Mouse (Mus musculus): ENCODE results near the gene Phf20. TPM values are rescaled to one million over a fixed set of nuclear protein-coding genes. Genes with fewer than 3 reads are reported as not detected.
A peak's percentile ranks its signal among the peaks of the same experiment; 100 is the strongest.

Phf20 gene
- polyA plus RNA-seq (2016; fragmentation: Nextera tagmentation; extraction: Ambion mirVana): 45.5 and 51.6 TPM in 2 replicates

GRCm38 (mm10) chr2:156196302-156197128 is at the start of gene Phf20:
Gene Phf20, plus strand, starts transcription at chr2:156196466.
- Histone ChIP-seq H3K9me3 (no peaks in the 10 kb centered on the region), H3K36me3 (peaks cover 14% of the 10 kb centered on the region), H3K27ac (peak within 1 kb of the TSS; percentile 98), H3K4me3 (peak within 1 kb of the TSS; percentile 85), H3K27me3 (ENCODE audit: insufficient read depth, poor library complexity, severe bottlenecking) (no peaks in the 10 kb centered on the region), H3K4me1 (peaks cover 18% of the 10 kb centered on the region)
- peak; percentile 99 for DNase-seq (ENCODE audit: low spot score)
- WGBS: under 1% methylated on average over 88 of the region's 88 CpGs

- no peaks in the 10 kb centered on the region for H3K27me3 ChIP-seq (ENCODE audit: insufficient read depth, poor library complexity, severe bottlenecking)
- peaks cover 58% of the 10 kb centered on the region for H3K36me3 ChIP-seq
- no peak for DNase-seq (ENCODE audit: low spot score)
- H3K4me3 ChIP-seq: no peak overlapping the region
- 94% methylated on average over 3 of the region's 3 CpGs for WGBS
- H3K27ac ChIP-seq: no peak overlapping the region
- peaks cover 9% of the 10 kb centered on the region; the same call in 1 of the 2 replicates for H3K4me1 ChIP-seq
- no peaks in the 10 kb centered on the region for H3K9me3 ChIP-seq
These were observed 48.9 kb upstream of the Phf20 start for GRCm38 (mm10) chr2:156147316-156147915.

- Histone ChIP-seq H3K27ac (no peak overlapping the region), H3K4me1 (no peaks in the 10 kb centered on the region), H3K36me3 (peaks cover 97% of the 10 kb centered on the region), H3K27me3 (ENCODE audit: insufficient read depth, poor library complexity, severe bottlenecking) (no peaks in the 10 kb centered on the region), H3K4me3 (no peak overlapping the region), H3K9me3 (no peaks in the 10 kb centered on the region)
- no peak for DNase-seq (ENCODE audit: low spot score)
These were observed 44.7 kb upstream of the Phf20 start for GRCm38 (mm10) chr2:156151538-156151937.

- DNase-seq (ENCODE audit: low spot score): no peak
- H3K36me3 ChIP-seq: peaks cover 97% of the 10 kb centered on the region
- no peaks in the 10 kb centered on the region for H3K4me1 ChIP-seq
- no peaks in the 10 kb centered on the region for H3K9me3 ChIP-seq
- no peak overlapping the region for H3K4me3 ChIP-seq
- 98% methylated on average over 1 of the region's 1 CpGs for WGBS
- no peak overlapping the region for H3K27ac ChIP-seq
- no peaks in the 10 kb centered on the region for H3K27me3 ChIP-seq (ENCODE audit: insufficient read depth, poor library complexity, severe bottlenecking)
These were observed 30.8 kb upstream of the Phf20 start for GRCm38 (mm10) chr2:156165478-156165877.

- Histone ChIP-seq H3K27me3 (ENCODE audit: insufficient read depth, poor library complexity, severe bottlenecking) (no peaks in the 10 kb centered on the region), H3K9me3 (no peaks in the 10 kb centered on the region)
- WGBS: 91% methylated on average over 5 of the region's 5 CpGs
These were observed 29.7 kb upstream of the Phf20 start for GRCm38 (mm10) chr2:156166557-156166956.

GRCm38 (mm10) chr2:156177079-156177478 is 19.2 kb upstream of the Phf20 start:
- Histone ChIP-seq H3K27ac (no peak overlapping the region), H3K4me1 (peaks cover 21% of the 10 kb centered on the region), H3K27me3 (ENCODE audit: insufficient read depth, poor library complexity, severe bottlenecking) (no peaks in the 10 kb centered on the region), H3K36me3 (peaks cover 66% of the 10 kb centered on the region), H3K9me3 (no peaks in the 10 kb centered on the region), H3K4me3 (no peak overlapping the region)
- no peak for DNase-seq (ENCODE audit: low spot score)
- WGBS: 86% methylated on average over 6 of the region's 6 CpGs

More at GRCm38 (mm10) chr2:156166557-156166956, 29.7 kb upstream of the Phf20 start:
- H3K27ac ChIP-seq: no peak overlapping the region
- DNase-seq (ENCODE audit: low spot score): no peak
- H3K4me1 ChIP-seq: no peaks in the 10 kb centered on the region
- peaks cover 96% of the 10 kb centered on the region for H3K36me3 ChIP-seq
- no peak overlapping the region for H3K4me3 ChIP-seq

- H3K27ac ChIP-seq: no peak overlapping the region
- peak overlapping the region; percentile 96 for H3K4me3 ChIP-seq
- H3K4me1 ChIP-seq: peaks cover 21% of the 10 kb centered on the region
- no peaks in the 10 kb centered on the region for H3K27me3 ChIP-seq (ENCODE audit: insufficient read depth, poor library complexity, severe bottlenecking)
- peaks cover 60% of the 10 kb centered on the region for H3K36me3 ChIP-seq
- 79% methylated on average over 7 of the region's 7 CpGs for WGBS
- no peak for DNase-seq (ENCODE audit: low spot score)
- no peaks in the 10 kb centered on the region for H3K9me3 ChIP-seq
These were observed 18.6 kb upstream of the Phf20 start for GRCm38 (mm10) chr2:156177651-156178050.

- Histone ChIP-seq H3K36me3 (peaks cover 45% of the 10 kb centered on the region), H3K27me3 (ENCODE audit: insufficient read depth, poor library complexity, severe bottlenecking) (no peaks in the 10 kb centered on the region), H3K4me1 (peaks cover 21% of the 10 kb centered on the region), H3K9me3 (no peaks in the 10 kb centered on the region), H3K27ac (peak overlapping the region; percentile 100), H3K4me3 (peak overlapping the region; percentile 96)
- under 1% methylated on average over 47 of the region's 47 CpGs for WGBS
- peak; percentile 91 for DNase-seq (ENCODE audit: low spot score)
These were observed 17.0 kb upstream of the Phf20 start for GRCm38 (mm10) chr2:156179046-156179795.

GRCm38 (mm10) chr2:156179796-156180093 is 16.5 kb upstream of the Phf20 start:
- DNase-seq (ENCODE audit: low spot score): no peak
- H3K27ac ChIP-seq: peak overlapping the region; percentile 100
- H3K36me3 ChIP-seq: peaks cover 39% of the 10 kb centered on the region
- H3K4me1 ChIP-seq: peaks cover 21% of the 10 kb centered on the region
- no peaks in the 10 kb centered on the region for H3K27me3 ChIP-seq (ENCODE audit: insufficient read depth, poor library complexity, severe bottlenecking)
- H3K9me3 ChIP-seq: no peaks in the 10 kb centered on the region
- under 1% methylated on average over 41 of the region's 41 CpGs for WGBS
- peak overlapping the region; percentile 96 for H3K4me3 ChIP-seq

GRCm38 (mm10) chr2:156180094-156180821 is 16.0 kb upstream of the Phf20 start, which contains the start of gene Rbm39:
Gene Rbm39, minus strand, starts transcription at chr2:156180238.
- no peaks in the 10 kb centered on the region for H3K27me3 ChIP-seq (ENCODE audit: insufficient read depth, poor library complexity, severe bottlenecking)
- under 1% methylated on average over 47 of the region's 47 CpGs for WGBS
- peaks cover 21% of the 10 kb centered on the region for H3K4me1 ChIP-seq
- peak; percentile 99 for DNase-seq (ENCODE audit: low spot score)
- H3K27ac ChIP-seq: peak within 1 kb of the TSS; percentile 100
- peak within 1 kb of the TSS; percentile 96 for H3K4me3 ChIP-seq
- peaks cover 34% of the 10 kb centered on the region for H3K36me3 ChIP-seq
- H3K9me3 ChIP-seq: no peaks in the 10 kb centered on the region

GRCm38 (mm10) chr2:156180824-156181590 is 15.3 kb upstream of the Phf20 start:
- no peaks in the 10 kb centered on the region for H3K9me3 ChIP-seq
- peaks cover 27% of the 10 kb centered on the region for H3K36me3 ChIP-seq
- no peak for DNase-seq (ENCODE audit: low spot score)
- peak overlapping the region; percentile 100 for H3K27ac ChIP-seq
- peak overlapping the region; percentile 96 for H3K4me3 ChIP-seq
- 16% methylated on average over 8 of the region's 8 CpGs for WGBS
- no peaks in the 10 kb centered on the region for H3K27me3 ChIP-seq (ENCODE audit: insufficient read depth, poor library complexity, severe bottlenecking)
- peaks cover 21% of the 10 kb centered on the region for H3K4me1 ChIP-seq

GRCm38 (mm10) chr2:156181592-156181991 is 14.7 kb upstream of the Phf20 start:
- 74% methylated on average over 2 of the region's 2 CpGs for WGBS
- Histone ChIP-seq H3K36me3 (peaks cover 21% of the 10 kb centered on the region), H3K27me3 (ENCODE audit: insufficient read depth, poor library complexity, severe bottlenecking) (no peaks in the 10 kb centered on the region), H3K27ac (peak overlapping the region; percentile 100; the same call in 1 of the 2 replicates), H3K4me3 (peak overlapping the region; percentile 96; the same call in 1 of the 2 replicates), H3K9me3 (no peaks in the 10 kb centered on the region), H3K4me1 (peaks cover 21% of the 10 kb centered on the region)
- DNase-seq (ENCODE audit: low spot score): no peak

All from heart, embryonic 10.5 days (tissue).